Mouse (Mus musculus): ENCODE data around the gene Pdgfra. TPM values are rescaled to one million over a fixed set of nuclear protein-coding genes. Genes with fewer than 3 reads are reported as not detected.

Gene Pdgfra
- polyA plus RNA-seq, 1 experiment from 2014 or later = 28.0 TPM

DNA sequence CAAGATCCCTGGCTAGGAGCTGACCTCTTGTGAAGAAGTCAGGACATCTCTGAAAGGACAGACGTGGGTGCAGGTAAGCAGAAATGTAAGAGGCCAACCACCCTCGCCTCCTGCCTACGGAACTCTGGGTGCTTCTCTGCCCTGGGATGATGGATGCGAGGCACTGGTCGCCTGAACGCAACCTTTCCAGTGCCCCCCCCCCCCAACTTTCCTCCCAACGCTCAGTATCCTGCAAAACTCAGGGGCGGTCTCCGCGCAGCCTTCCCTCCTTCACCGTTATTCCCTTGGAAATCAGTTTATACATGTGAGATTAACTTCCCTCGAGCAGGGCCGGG lies 1.5 kb downstream of the Pdgfra start:
- H3K27ac ChIP-seq (ENCODE audit: low read depth, low read length) = peak overlapping the region; percentile 89
- peak overlapping the region; percentile 62 for H3K4me3 ChIP-seq (ENCODE audit: low read depth, low read length)
- H3K36me3 ChIP-seq (ENCODE audit: control insufficient read depth, insufficient read depth, low read length) = no peaks in the 10 kb centered on the region
- H3K27me3 ChIP-seq (ENCODE audit: control insufficient read depth, insufficient read depth, low read length) = peaks cover 45% of the 10 kb centered on the region
- H3K9me3 ChIP-seq (replicated peaks; ENCODE audit: control insufficient read depth, low read length) = no peaks in the 10 kb centered on the region
- no peak for ATAC-seq (replicated peaks; ENCODE audit: insufficient number of reproducible peaks, low FRiP score, low TSS enrichment)
- peak overlapping the region; percentile 82 for H3K9ac ChIP-seq (ENCODE audit: low read depth, low read length)
- WGBS (ENCODE audit: insufficient replicate concordance) = 0% methylated on average over 13 of the region's 13 CpGs
- H3K4me1 ChIP-seq (ENCODE audit: control insufficient read depth, insufficient read depth, low read length) = peaks cover 24% of the 10 kb centered on the region
- H3K4me2 ChIP-seq = peak overlapping the region; percentile 70

DNA sequence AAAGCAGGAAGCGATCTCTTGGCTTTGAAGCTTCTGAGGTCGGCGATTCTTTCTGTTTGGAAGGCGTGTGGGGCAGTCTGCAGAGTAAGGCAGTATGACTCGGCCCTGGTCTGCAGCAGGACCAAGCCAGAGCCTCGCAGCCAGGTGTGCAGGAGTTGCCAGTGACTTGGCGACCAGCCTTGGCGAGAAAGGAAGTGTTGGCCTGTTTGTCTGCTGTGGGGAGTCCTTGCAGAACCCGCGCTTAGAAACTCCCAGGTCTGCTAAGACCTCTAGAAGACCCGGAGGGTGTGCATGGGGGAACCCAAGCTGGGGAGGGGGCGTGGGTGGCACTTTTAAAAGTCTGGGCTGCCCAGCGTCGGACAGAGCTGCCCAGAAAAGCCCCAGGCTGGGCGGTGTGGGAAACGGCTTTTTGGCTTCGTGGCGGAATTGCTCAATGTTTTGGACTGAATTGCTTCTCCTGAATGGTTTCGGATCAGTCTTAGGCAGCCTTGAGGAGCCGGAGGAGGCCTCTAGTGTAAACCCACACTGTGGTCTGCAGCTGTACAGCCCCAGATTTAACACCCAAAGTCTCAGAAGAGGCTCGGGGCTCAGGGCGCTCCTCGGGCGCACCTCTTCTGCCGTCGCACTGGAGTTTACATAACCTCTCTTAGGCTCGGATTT lies 2.0 kb downstream of the Pdgfra start:
- Histone ChIP-seq H3K36me3 (ENCODE audit: control insufficient read depth, insufficient read depth, low read length) (no peaks in the 10 kb centered on the region), H3K9ac (ENCODE audit: low read depth, low read length) (peak overlapping the region; percentile 82), H3K4me2 (peak overlapping the region; percentile 70), H3K27me3 (ENCODE audit: control insufficient read depth, insufficient read depth, low read length) (peaks cover 42% of the 10 kb centered on the region), H3K27ac (ENCODE audit: low read depth, low read length) (peak overlapping the region; percentile 89), H3K4me3 (ENCODE audit: low read depth, low read length) (peak overlapping the region; percentile 62), H3K4me1 (ENCODE audit: control insufficient read depth, insufficient read depth, low read length) (peaks cover 21% of the 10 kb centered on the region; the same call in 1 of the 2 replicates), H3K9me3 (replicated peaks; ENCODE audit: control insufficient read depth, low read length) (no peaks in the 10 kb centered on the region)
- ATAC-seq (replicated peaks; ENCODE audit: insufficient number of reproducible peaks, low FRiP score, low TSS enrichment) = no peak
- under 1% methylated on average over 27 of the region's 27 CpGs for WGBS (ENCODE audit: insufficient replicate concordance)

DNA sequence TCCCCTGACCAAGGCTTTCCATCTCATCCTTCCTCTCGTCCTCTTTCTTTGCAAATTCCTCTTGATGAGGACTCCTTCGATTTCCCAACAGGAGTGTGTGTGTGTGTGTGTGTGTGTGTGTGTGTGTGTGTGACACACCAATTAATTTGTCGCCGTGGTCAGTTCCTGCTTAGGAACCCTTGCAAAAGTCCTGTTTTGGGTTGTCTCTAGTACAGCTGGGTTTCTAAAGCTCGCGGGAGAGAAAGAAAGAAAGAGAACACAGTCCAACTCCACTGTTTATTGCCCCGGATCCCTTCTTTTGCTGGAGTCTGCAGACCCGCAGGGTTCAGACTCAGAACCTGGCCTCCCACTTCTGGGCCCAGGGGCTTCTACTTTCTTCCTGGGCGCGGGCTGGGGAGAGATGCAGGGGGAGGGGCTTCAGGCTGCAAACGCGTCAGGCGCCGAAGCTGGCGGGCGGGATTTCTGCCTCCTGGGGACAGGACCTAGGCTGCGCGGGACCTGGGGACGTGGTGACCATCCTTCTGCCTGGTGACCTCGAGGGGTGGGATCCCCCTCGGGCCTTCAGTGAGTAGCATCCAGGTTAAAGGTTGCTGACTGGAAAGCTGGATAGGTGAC lies 2.6 kb downstream of the Pdgfra start:
- H3K4me3 ChIP-seq (ENCODE audit: low read depth, low read length) = peak overlapping the region; percentile 62
- H3K4me1 ChIP-seq (ENCODE audit: control insufficient read depth, insufficient read depth, low read length) = peaks cover 21% of the 10 kb centered on the region; the same call in 1 of the 2 replicates
- peaks cover 41% of the 10 kb centered on the region for H3K27me3 ChIP-seq (ENCODE audit: control insufficient read depth, insufficient read depth, low read length)
- peak overlapping the region; percentile 82 for H3K9ac ChIP-seq (ENCODE audit: low read depth, low read length)
- 0% methylated on average over 21 of the region's 21 CpGs for WGBS (ENCODE audit: insufficient replicate concordance)
- no peaks in the 10 kb centered on the region for H3K9me3 ChIP-seq (replicated peaks; ENCODE audit: control insufficient read depth, low read length)
- peak overlapping the region; percentile 70 for H3K4me2 ChIP-seq
- no peak for ATAC-seq (replicated peaks; ENCODE audit: insufficient number of reproducible peaks, low FRiP score, low TSS enrichment)
- peak overlapping the region; percentile 89 for H3K27ac ChIP-seq (ENCODE audit: low read depth, low read length)
- no peaks in the 10 kb centered on the region for H3K36me3 ChIP-seq (ENCODE audit: control insufficient read depth, insufficient read depth, low read length)

DNA sequence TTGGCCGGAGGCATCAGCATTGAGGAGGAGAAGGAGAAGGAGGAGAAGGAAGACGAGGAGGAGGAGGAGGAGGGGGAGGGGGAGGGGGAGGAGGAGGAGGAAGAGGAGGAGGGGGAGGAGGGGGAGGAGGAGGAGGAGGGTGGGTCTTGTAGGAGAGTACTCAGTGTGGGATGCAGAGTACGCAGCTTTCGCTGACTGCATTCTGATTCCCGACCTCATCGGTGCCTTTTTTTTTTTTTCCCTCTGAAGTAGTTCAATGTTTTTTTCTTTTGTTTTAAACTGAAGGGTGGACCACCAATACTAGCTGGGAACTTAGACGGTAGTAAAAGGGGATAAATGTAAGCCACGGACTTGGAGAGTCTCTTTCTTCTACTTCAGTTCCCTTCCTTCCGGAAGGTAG lies 3.2 kb downstream of the Pdgfra start:
- Histone ChIP-seq H3K27me3 (ENCODE audit: control insufficient read depth, insufficient read depth, low read length) (peaks cover 35% of the 10 kb centered on the region), H3K36me3 (ENCODE audit: control insufficient read depth, insufficient read depth, low read length) (no peaks in the 10 kb centered on the region), H3K4me2 (peak overlapping the region; percentile 93), H3K27ac (ENCODE audit: low read depth, low read length) (peak overlapping the region; percentile 89; the same call in 1 of the 2 replicates), H3K4me1 (ENCODE audit: control insufficient read depth, insufficient read depth, low read length) (peaks cover 21% of the 10 kb centered on the region; the same call in 1 of the 2 replicates), H3K9ac (ENCODE audit: low read depth, low read length) (peak overlapping the region; percentile 82), H3K9me3 (replicated peaks; ENCODE audit: control insufficient read depth, low read length) (no peaks in the 10 kb centered on the region), H3K4me3 (ENCODE audit: low read depth, low read length) (peak overlapping the region; percentile 62)
- ATAC-seq (replicated peaks; ENCODE audit: insufficient number of reproducible peaks, low FRiP score, low TSS enrichment) = no peak
- WGBS (ENCODE audit: insufficient replicate concordance) = under 1% methylated on average over 8 of the region's 9 CpGs

DNA sequence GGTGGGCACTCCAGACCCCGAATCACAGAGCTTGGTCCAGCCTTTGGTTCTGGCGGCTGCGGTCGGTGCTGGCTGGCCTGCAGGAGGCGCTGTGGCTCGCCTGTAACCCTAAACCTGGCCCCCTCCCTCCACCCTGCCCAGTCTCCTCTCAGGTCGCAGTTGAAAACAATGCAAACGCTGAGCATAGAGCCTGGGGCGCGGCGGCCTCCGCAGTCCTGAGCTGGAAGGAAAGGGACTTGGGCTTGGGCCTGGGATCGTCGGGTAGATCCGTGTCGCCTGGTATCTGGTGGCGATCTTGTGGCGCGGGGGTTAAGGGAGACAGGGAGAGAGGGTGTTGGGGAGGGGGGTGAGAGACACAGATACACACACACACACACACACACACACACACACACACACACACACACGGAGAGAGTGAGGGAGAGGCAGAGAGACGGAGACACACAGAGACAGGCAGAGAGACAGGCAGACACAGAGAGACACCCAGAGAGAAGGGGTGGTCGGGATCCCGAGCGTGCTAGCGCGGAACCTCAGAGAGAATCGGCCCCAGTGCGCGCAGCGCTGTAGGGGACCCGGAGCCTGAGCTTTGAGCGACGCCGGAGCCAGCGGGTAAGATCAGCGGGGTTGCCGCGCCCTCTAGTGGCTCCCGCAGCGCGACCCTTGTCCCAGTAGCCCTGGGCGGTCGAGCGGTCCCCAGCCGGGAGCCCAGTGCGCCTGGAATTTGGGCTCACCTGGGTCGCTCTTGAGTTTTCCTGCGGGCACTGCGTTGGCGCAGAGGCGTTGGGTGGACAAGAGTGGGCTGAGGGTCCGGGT lies 3.9 kb downstream of the Pdgfra start:
- no peaks in the 10 kb centered on the region for H3K9me3 ChIP-seq (replicated peaks; ENCODE audit: control insufficient read depth, low read length)
- peak; percentile 71 for ATAC-seq (replicated peaks; ENCODE audit: insufficient number of reproducible peaks, low FRiP score, low TSS enrichment)
- H3K4me2 ChIP-seq = peak overlapping the region; percentile 93
- peak overlapping the region; percentile 66 for H3K27ac ChIP-seq (ENCODE audit: low read depth, low read length)
- H3K4me1 ChIP-seq (ENCODE audit: control insufficient read depth, insufficient read depth, low read length) = peaks cover 23% of the 10 kb centered on the region; the same call in 1 of the 2 replicates
- peak overlapping the region; percentile 62 for H3K4me3 ChIP-seq (ENCODE audit: low read depth, low read length)
- H3K36me3 ChIP-seq (ENCODE audit: control insufficient read depth, insufficient read depth, low read length) = no peaks in the 10 kb centered on the region
- under 1% methylated on average over 50 of the region's 52 CpGs for WGBS (ENCODE audit: insufficient replicate concordance)
- peak overlapping the region; percentile 74 for H3K9ac ChIP-seq (ENCODE audit: low read depth, low read length)
- peaks cover 31% of the 10 kb centered on the region for H3K27me3 ChIP-seq (ENCODE audit: control insufficient read depth, insufficient read depth, low read length)

DNA sequence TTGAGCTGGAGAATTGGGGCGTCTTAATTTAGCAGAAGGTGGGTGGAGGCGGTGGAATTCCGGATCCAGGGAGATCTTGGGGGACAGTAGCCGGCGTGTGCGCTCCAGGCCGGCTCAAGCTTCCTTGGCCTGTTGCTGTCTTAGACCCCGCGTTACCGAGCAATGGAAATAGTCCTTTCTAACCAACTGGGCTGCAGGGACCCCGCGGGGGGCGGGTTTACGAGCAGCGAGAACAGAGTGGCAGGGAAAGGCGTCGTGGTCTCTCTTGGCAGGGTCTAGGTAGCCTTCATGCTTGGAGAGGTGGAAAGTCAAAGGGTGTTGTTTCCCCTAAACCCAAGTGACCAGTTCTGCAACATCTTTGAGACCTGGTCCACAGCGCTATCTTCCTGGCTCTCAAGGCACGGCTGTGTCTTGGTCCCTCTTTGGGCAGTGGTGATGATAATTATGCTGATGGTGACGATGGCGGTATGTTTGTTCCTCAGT lies 4.5 kb downstream of the Pdgfra start:
- no peak for ATAC-seq (replicated peaks; ENCODE audit: insufficient number of reproducible peaks, low FRiP score, low TSS enrichment)
- Histone ChIP-seq H3K9ac (ENCODE audit: low read depth, low read length) (peak overlapping the region; percentile 74), H3K9me3 (replicated peaks; ENCODE audit: control insufficient read depth, low read length) (no peaks in the 10 kb centered on the region), H3K4me2 (peak overlapping the region; percentile 93), H3K4me3 (ENCODE audit: low read depth, low read length) (peak overlapping the region; percentile 62), H3K4me1 (ENCODE audit: control insufficient read depth, insufficient read depth, low read length) (peaks cover 20% of the 10 kb centered on the region; the same call in 1 of the 2 replicates), H3K36me3 (ENCODE audit: control insufficient read depth, insufficient read depth, low read length) (no peaks in the 10 kb centered on the region), H3K27ac (ENCODE audit: low read depth, low read length) (peak overlapping the region; percentile 66), H3K27me3 (ENCODE audit: control insufficient read depth, insufficient read depth, low read length) (peaks cover 24% of the 10 kb centered on the region)
- 1% methylated on average over 21 of the region's 21 CpGs for WGBS (ENCODE audit: insufficient replicate concordance)

DNA sequence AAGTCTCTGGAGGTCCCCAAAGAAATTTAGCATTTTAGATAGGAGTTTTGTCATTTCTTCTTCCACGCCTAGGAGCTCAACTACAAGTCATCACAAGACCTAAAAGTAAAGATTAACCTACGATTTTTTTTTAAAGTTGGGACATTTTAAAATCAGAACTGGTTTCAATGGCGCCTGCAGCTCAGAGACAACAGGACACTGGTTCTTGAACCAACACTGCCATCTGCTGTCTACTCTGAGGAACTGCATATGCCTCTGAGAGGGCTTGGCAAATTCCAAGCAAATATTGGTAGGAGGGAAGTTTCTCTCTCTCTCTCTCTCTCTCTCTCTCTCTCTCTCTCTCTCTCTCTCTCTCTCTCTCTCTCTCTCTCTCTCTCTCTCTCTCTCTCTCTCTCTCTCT lies 4.9 kb downstream of the Pdgfra start:
- Histone ChIP-seq H3K9ac (ENCODE audit: low read depth, low read length) (peak overlapping the region; percentile 74; the same call in 1 of the 2 replicates), H3K4me3 (ENCODE audit: low read depth, low read length) (peak overlapping the region; percentile 62), H3K4me2 (peak overlapping the region; percentile 93), H3K9me3 (replicated peaks; ENCODE audit: control insufficient read depth, low read length) (no peaks in the 10 kb centered on the region), H3K27me3 (ENCODE audit: control insufficient read depth, insufficient read depth, low read length) (peaks cover 20% of the 10 kb centered on the region), H3K36me3 (ENCODE audit: control insufficient read depth, insufficient read depth, low read length) (no peaks in the 10 kb centered on the region), H3K4me1 (ENCODE audit: control insufficient read depth, insufficient read depth, low read length) (peaks cover 20% of the 10 kb centered on the region; the same call in 1 of the 2 replicates), H3K27ac (ENCODE audit: low read depth, low read length) (no peak overlapping the region)
- WGBS (ENCODE audit: insufficient replicate concordance) = 0% methylated on average over 3 of the region's 3 CpGs
- ATAC-seq (replicated peaks; ENCODE audit: insufficient number of reproducible peaks, low FRiP score, low TSS enrichment) = no peak

DNA sequence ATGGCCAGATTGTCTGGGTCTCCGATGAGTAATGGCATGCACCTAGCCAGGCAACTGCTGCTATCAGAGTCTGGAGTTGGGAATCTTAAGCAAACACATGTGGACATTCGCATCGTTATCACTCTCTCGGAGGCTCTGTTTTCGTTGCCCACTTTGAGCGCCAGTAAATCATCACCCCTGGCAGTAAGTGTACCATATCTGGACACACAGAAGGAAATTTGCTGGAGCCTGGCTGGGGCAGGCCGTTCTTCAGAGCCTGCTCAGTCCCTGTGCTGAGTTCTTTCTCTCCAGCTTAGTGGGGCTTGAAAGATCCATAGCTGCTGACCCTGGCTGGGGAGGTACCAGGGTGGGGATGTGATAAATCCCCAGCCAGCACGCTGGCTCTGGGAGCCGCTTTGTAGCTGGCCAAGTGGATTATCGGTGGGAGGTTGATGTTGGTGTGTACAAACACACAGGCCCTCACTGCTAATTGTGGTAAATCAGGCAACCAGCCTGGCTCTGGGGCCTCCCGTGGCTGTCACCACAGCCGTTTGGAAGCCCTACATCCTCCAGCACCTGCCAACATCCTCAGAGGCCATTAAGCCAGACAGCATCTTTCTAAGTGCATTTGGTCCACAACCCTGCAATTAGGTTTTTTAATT lies 8.6 kb downstream of the Pdgfra start:
- H3K4me2 ChIP-seq = 0 out of 2 replicates have a peak overlapping the region, but pooled peaks have one; percentile 6
- no peak for ATAC-seq (replicated peaks; ENCODE audit: insufficient number of reproducible peaks, low FRiP score, low TSS enrichment)
- H3K27ac ChIP-seq (ENCODE audit: low read depth, low read length) = no peak overlapping the region; the same call in 1 of the 2 replicates
- no peaks in the 10 kb centered on the region for H3K36me3 ChIP-seq (ENCODE audit: control insufficient read depth, insufficient read depth, low read length)
- no peaks in the 10 kb centered on the region for H3K9me3 ChIP-seq (replicated peaks; ENCODE audit: control insufficient read depth, low read length)
- peaks cover 11% of the 10 kb centered on the region; the same call in 1 of the 2 replicates for H3K4me1 ChIP-seq (ENCODE audit: control insufficient read depth, insufficient read depth, low read length)
- 22% methylated on average over 12 of the region's 12 CpGs for WGBS (ENCODE audit: insufficient replicate concordance)
- H3K4me3 ChIP-seq (ENCODE audit: low read depth, low read length) = no peak overlapping the region
- no peaks in the 10 kb centered on the region for H3K27me3 ChIP-seq (ENCODE audit: control insufficient read depth, insufficient read depth, low read length)
- 0 out of 2 replicates have a peak overlapping the region, but pooled peaks have one; percentile 28 for H3K9ac ChIP-seq (ENCODE audit: low read depth, low read length)

All from heart, embryonic 11.5 days (tissue).